Mouse (Mus musculus) heart, adult 8-10 months (tissue): ENCODE results near the gene Gpn3. TPM values are rescaled to one million over a fixed set of nuclear protein-coding genes. Genes with fewer than 3 reads are reported as not detected.

Experiments
- DNase-seq: peaks from one replicate; pipeline ENCODE4 v3.0.0; 2022; ENCODE audit warnings: low spot score
- total RNA-seq, 4 experiments: library from RNA; stranded (reverse); gene quantifications; 2 replicates each; pipeline ENCODE4 v1.2.4; 2022

Gpn3 gene
- 10 to 100 TPM; 25.3 to 32.1 (median 30.4) TPM for total RNA-seq

DNA sequence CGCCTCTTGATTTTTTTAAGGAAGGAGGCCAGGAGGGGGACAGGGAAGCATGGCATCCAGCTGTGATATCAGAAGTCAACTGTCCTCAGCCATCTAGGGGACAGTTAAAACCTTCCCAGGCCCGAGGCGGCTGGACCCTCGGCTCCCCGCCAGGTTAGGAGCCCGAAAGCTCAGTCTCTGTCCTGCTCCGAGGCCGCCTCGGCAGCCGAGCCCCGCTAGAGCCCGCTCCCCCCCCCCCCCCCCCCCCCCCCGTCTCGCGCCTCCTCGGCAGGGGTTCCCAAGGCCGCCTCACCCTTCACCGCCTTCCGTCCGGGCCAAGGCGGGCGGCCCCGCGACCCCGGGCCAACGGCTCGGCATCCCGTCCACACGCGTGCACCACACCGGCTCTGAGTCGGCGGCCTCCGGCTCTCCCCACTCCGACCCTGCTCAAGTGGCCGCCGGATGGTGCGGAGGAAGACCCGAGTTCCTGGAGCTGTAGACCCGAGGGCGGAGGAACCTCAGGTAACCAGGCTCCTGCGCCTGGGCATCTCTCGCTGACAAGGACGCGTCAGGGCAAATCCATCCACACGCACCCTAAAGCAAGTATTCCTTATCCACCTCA is at the start of gene Gpn3:
Gpn3 (plus strand) TSS at position 286 of the 601 bp plus-strand sequence.
- no peak for DNase-seq

DNA sequence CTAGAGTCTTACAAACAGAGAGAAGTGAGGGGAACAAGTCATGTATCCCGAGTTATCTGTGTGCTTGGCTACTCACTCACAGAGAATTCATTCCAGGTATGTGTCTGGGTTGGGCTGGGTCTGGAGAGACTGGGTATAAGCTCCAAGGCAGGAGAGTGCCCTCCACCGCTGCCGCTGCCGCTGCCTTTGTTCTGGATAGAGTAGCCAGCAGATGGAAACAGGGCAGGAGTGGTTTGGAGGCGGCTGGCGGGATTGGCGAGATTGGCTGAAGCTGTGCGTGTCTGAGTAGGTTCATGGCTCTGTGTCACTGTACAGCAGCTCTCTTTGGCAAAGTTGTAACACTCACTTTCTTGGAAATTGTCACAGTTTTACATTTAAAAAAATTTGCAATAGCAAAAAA is 48.2 kb upstream of the Gpn3 start:
- DNase-seq = no peak

DNA sequence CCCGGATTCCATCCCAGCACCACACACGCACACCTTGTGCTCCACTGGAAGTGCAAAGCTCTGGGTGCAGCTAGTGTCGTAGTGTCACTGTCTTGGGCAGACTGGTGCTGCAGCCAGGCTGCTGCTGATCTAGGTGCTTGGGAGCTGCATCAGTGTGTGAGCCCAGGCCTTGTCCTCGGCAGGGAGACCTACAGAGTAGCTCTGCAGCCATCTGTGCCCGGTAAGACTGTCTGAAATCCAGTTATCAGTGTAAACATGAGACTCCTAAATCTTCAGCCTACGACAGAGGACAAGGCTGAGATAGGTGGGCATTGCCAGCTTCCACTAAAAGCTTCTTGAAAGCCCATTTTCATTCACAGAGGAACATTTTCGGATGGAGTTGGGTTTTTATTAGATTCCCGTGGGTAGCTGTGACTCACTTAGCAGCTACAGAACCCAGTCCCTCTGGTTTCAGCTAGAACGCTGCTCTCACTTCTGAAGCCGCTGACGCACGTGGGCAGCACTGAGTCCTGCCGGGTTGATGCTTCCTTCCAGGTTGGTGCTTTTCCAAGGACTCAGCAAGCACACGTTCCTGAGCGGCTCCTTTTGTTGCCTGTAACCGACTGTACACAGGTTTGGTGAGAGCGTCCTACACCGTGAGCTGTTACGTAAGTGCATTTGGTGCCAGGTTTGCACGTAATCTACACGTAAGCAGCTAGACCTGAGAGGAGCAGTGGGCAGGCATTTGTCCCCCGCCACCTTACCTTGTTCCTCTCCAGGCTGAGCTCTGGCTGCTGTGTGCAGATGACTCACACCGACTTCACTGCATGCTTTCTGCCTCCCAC is 46.9 kb upstream of the Gpn3 start:
- DNase-seq = no peak

DNA sequence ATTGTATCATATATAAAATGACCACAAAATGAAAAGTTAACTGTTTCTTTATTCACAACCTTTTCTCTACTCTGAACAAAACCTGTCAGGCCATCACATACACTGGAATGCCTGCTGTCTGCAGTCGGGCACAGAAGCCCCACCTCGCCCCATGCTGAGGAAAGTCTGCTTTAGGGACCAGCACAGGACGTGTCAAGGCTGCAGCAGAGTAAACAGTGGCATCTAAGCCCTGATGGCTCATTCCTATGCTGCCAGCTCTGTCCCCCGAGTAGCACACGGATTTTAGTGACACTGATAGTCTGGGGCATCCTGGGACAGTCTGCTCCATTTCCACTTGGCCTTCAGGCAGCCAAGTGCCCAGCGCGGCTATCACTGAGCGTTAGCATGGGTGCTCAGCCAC is 46.2 kb upstream of the Gpn3 start:
- DNase-seq = no peak

DNA sequence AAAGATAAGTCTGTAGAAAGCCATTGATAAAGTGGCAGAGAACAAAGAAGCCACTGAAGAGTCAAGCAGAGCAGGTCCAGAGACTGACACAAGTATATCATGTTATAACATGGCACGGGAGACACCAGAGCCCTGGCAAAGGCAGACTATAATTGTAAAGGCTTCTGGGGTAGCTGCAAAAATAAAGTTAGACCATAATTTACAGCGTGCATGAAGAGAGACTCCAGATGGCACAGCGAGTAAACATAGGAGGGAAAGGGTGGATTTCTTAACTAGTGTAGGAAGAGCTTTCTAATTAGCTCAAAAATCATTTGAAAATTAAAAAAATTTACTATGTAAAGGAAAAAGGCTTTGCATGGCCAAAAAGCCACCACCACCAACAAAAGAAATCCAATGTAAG is 44.4 kb upstream of the Gpn3 start:
- no peak for DNase-seq

DNA sequence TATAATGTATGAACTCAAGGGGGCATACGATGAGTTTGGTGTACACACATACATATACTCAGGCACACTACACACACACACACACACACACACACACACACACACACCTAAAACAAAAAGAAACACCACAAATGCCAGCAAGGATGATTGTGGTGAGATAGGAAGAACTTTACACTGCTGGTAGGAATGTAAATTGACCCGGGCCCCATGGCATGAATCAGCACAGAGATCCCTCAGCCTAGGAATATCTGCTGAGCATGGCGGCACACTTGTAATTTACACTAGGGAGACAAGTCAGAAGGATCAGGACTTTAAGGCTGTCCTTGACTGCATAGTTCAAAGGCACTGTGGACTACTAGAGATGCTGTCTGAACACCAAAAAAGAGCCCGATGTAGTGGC is 41.4 kb upstream of the Gpn3 start:
- no peak for DNase-seq

DNA sequence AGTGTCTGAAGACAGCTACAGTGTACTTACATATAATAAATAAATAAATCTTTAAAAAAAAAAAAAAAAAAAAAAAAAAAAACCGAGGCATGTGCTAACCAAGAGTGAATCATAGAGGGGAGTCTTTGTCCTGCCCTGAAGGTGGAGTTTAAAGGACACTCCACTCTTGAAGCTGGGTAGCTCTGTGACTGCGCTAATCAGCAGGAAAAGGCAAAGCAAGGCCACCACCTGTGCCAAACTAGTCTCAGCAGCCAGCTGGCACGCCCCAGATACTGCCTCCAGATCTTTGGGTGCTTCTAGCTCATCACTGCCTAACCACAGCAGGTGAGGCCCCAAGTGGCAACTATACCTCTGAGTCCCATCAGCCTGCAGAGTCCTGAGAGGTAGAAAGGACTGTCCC is 37.0 kb upstream of the Gpn3 start:
- no peak for DNase-seq

DNA sequence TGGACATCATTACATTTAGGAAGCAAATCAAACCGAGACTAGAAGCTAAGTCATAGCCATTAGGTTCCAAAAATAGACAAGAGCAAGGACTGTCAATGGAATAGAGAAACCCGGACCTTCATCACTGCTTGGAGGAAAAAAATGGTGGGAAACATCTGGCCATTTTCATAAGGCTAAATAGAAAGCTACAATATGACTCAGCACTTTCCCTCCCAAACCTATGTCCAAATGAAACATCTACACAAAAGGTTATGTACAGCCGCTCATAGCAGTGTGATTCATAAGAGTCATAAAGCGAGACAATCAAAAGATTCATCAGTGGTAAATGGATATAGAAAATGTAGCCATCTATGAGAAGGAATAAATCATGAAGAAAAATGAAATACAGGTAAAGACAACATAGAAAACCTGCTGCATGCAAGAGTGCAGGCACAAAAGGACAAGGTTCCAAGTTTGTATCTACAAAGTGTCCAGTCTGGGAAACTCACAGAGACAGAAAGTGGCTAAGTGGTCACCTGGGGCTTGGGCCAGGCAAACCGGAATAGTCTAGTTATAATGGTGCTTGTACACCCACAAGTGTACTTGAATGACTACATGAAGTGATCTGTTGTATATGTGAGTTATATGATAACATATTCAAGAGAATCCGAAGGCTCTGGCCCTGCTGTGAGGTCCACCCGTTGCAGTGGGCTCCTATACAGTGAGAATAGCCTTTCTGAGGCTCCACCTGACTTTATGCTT is 35.0 kb upstream of the Gpn3 start:
- no peak for DNase-seq

DNA sequence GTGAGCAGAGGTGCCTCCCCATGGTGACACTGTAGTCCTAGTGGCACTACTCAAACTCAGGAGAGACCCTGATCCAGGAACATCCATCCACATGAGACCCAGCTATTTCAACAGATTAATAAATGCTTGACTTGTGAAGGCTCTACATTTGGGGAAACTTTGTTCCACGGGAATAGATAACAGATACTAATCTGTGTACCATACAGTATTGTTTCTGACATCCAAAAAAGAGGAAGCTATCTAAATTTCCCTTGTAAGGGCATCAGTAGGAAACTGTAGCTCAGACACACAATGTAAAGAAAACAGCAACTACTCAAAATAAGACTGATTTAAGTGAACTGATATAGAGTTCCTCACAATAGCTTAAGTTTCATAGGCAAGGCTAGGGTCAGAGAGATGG is 28.8 kb upstream of the Gpn3 start:
- no peak for DNase-seq

DNA sequence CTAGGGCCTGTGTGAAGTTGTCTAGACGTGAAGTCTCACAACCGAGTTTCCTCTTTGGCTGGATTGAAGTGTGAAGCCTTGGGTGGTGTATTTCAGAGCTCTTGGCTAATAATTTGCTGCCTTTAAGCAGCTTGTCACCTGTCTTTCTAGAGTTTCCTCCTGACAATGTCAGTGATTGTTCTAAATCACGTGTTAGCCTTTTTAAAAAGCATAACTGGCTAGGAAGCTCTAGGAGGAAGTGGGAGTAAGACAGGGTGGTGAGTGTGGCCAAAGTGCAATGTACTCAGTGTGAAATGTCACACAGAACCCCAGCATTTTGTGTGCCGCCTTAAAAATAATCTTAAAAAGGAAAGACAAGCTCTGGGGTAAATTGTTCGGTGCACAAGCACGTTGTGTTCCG is 27.9 kb upstream of the Gpn3 start:
- DNase-seq = no peak

DNA sequence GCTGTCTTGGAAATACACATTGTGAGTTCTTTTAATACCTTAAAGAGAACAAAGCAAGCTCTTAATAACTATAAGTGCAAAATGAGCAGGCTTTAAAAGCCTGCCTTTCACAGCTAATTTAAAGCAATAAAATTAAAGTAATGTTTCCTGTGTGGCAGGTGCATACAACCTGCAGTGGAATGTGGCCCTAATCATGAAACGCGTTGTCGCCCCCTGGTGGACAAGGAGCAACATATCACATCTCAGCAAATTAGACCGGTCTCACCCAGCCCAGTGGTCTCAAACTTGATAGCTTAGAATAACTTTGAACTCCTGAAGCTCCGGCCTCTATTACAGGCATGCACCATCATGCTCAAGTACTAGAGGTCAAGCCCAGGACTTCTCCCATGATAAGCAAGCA is 27.4 kb upstream of the Gpn3 start:
- peak; percentile 70 for DNase-seq

DNA sequence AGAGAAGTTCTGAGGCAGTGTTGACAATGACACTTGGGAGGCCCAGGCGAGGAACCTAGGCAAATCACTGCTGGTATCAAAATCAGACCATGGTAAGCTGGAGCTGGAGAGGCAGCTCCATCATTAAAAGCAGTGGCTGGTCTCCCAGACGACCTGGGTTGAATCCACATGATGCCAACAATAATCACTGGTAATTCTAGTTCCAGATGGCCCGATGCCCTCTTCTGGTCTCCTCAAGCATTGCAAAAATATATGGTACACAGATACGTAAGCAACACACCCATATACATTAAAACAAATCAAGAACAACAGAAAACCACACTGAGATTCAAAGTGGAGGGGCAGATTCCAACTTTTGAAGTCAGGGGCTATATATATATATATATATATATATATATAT is 25.9 kb upstream of the Gpn3 start:
- no peak for DNase-seq

DNA sequence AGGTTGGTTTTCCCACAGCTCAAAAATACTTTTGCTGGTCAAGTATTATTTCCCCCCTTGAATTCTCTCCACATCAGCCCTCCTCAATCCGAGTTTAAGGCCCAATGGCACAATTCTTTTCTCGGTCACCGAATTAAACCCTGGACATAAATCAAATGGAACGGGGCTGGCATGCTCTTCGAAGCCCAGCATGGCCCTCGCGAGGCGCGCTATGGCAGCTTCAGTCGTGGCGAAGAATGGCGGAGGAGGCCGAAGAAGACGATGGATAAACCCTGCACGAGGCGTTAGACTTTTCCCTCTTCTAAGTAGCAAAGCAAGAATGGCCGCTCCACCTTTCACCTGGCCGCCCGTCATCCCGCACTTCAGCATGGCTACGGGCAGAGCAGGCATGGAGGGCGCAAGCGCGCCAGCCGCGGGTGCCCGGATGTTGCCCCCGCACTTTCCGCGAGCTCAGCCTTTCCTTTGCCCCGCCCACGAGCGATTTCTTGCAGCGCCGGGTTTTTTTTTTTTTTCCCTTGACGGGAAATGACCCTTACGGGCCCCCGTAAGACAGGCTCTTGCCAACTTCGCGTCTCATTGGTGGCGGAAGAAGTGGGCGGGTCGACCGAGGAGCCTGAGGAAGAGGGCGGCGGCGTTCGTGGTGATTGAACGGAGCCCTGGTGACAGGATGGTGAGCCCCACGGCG is 17.7 kb upstream of the Gpn3 start, which contains the start of the genes Rad9b and Vps29:
Rad9b (minus strand) TSS at position 427 of the 685 bp plus-strand sequence.
Vps29 (plus strand) TSS at position 563 of the 685 bp plus-strand sequence.
- DNase-seq = peak; percentile 98

DNA sequence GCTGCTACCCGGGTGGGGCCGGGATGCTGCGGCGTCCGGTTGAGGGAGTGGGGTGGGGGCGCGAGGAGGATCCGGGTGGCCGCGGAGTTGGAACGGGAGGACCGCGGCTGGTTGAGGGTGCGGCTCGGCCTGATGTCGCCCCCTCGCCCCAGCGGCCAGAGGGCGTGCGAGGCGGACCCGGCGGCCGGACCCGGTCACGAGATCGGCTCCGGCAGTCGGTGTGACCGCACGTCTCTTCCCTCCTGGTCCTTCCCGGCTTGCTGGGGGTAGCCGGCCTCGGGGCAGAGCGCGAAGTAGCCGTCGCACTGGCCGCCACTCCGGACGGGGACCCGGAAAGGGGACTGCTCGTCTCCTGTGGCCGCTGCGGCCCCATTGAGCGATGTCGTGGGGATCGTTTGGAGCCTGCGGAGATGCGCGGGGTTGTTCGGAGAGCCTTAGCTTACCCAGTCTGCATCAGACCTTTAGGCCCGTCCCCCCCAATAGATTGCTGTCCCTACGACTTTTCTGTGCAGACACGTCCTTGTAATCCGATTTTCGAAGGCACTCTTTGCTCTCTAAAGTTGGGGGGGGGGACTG is 17.1 kb upstream of the Gpn3 start:
- DNase-seq = no peak

DNA sequence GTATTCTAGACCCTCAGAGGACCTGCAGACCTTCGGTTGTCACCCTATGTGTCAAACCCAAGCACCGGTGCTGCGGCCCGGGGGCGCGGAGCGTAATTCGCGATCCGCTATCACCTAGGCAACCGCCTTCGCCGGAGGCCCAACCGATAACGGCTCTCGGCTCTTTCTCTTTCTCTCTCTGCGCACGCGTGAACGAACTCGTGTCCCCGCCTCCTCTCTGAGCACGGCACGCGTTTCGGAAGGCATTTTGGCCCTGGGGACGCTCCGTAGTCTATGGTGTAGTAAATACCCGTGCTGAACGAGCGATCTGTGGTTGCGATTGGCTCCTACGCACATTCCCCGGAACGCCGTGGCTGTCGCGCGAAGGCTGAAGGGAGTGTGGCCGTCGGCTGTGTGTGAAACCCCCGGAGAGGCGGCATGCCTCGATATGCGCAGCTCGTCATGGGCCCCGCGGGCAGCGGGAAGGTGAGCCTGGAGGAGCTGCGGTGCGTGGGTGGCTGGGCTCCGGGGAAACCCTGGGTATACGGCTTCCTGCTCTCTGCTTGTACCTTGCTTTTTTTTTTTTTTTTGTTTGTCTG is 605 bp downstream of the Gpn3 start, which contains the start of gene Fam216a:
Fam216a (minus strand) TSS at position 173 of the 578 bp plus-strand sequence.
- DNase-seq = peak; percentile 99

DNA sequence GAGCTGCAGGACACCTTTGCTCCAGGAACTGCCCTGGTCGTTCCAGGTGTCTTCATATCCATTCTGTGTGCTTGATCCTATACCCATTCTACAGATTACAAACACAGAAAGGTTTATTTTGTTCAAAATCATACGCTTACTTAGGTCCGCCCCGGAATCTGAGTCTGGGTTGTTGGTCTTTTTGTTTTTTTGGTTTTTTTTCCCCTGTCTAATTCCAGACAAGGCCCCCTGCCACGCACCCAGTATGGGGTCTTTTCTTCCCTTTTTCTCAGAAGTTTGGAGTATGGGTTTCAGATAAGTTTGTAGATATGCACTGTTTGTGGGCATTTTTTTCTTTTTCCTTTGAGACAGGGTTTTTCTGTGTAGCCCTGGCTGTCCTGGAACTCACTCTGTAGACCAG is 1.2 kb downstream of the Gpn3 start:
- DNase-seq = no peak

DNA sequence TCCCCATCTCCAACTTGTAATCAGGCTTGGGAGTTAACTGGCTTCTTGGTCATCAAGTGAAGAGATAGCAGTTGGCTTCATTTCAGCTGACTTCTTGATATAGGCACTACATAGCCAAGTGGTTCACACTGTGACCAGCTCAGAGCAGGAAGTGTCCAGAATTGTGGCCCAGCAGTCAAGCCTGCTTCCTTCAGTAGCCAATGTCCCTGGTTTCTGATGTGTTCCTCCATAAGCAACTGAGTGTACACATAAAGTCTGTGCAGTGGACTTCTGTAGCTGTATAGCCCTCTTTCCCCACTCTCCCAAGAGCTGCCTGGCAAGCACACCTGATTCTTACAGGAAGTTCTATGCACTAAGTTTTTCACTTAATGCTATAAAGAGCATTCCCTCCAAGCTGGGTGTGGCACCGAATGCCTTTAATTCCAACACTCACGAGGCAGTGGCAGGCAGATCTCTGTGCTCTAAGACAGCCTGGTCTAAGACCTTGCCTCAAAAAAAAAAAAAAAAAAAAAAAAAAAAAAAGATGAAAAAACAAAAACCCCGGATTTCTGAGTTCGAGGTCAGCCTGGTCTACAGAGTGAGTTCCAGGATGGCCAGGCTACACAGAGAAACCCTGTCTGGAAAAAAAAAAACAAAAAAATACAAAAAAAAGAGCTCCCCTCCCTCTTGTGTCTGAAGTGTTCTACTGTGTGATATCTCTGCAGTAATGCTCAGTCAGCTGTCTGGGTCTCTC is 5.6 kb downstream of the Gpn3 start:
- DNase-seq = no peak

DNA sequence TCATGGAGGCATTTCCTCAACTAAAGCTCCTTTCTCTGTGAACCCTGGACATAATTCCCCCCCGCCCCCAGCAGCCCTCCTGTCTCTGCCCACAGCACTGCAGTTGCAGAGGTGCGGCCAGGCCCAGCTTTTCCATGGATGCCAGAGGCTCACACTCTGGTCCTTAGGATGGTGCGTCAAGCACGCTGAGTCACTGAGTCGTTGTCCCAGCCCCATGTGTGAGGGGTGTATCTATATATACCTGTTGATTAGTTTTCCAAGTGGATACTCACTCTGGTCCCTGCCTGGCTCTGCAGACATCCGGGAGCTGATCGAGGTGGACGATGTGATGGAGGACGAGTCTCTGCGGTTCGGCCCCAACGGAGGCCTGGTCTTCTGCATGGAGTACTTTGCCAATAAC is 6.5 kb downstream of the Gpn3 start:
- no peak for DNase-seq

DNA sequence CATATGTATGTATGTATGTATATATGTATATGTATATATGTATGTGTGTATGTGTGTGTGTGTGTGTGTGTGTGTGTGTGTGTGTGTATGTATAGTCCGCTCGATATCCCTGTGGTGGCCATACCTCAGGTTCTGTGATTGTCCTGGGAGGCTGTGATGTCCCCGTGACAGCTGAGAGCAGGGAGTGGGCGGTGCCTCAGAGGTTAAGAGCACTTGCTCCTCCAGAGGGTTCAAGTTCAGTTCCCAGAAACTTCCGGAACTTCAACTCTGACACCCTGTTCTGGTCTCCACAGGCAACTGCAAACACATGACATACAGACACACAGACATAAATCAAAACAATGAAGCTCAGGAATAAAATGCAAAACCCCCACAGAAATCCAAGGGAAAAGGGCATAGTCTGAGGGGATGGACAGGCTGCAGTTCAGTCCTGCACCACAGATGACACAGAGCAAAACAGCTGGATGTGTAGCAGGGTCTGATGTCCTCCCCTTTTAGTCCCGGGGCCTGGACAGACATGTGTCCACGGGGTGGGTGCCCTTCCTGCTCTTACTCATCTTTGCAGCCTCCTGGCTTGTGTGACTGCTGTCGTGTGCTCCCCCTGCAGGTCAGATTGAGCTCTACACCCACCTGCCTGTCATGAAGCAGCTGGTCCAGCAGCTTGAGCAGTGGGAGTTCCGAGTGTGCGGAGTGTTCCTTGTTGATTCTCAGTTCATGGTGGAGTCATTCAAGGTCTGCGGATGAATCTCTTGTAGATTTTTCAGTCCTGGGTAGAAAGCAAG is 7.9 kb downstream of the Gpn3 start:
- DNase-seq = no peak

DNA sequence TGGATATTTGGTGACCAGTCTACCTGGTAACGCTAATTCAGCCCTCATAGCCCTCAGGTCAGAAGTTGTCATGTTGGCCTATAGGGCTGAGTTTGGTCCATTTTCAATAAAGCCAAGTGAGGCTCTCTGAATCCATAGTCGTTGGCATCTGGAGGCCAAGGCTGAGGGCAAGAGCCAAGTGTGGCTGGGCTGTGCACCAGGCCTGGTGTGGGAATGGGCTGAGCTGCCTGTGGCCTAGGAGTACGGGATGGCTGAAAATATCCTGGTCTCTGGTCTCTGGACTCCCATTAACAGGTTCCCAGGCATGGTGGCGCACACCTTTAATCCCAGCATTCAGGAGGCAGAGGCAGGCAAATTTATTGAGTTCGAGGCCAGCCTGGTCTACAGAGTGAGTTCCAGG is 18.3 kb downstream of the Gpn3 start:
- no peak for DNase-seq
